Mouse (Mus musculus) lung, embryonic 15.5 days (tissue): ENCODE results near the gene Tmem206. TPM values are rescaled to one million over a fixed set of nuclear protein-coding genes. Genes with fewer than 3 reads are reported as not detected.

Experiments
- ATAC-seq: fragments of 200-750 bp; cut with Nextera tagmentation; 2 replicates; pipeline ENCODE4 v1.8.0; 2017; ENCODE audit warnings: moderate number of reproducible peaks, borderline replicate concordance; ENCODE audit not compliant: low FRiP score, low TSS enrichment; ENCODE audit errors: extremely low read depth
- H3K27ac ChIP-seq: fragments of 300-500 bp; sonication (generic); 2 replicates; pipeline ENCODE4 v1.5.1; 2015; ENCODE audit warnings: moderate library complexity, mild to moderate bottlenecking, inconsistent platforms
- H3K27me3 ChIP-seq: fragments of 300-500 bp; sonication (generic); 2 replicates; pipeline ENCODE4 v1.6.1; 2015; ENCODE audit warnings: inconsistent platforms
- H3K36me3 ChIP-seq: fragments of 300-500 bp; sonication (generic); 2 replicates; pipeline ENCODE4 v1.6.1; 2015; ENCODE audit warnings: inconsistent platforms
- H3K4me1 ChIP-seq: fragments of 300-500 bp; sonication (generic); 2 replicates; pipeline ENCODE4 v1.6.1; 2015; ENCODE audit warnings: inconsistent platforms
- H3K4me2 ChIP-seq: fragments of 300-500 bp; sonication (generic); 2 replicates; pipeline ENCODE4 v1.6.1; 2015; ENCODE audit warnings: inconsistent platforms, mild to moderate bottlenecking, moderate library complexity
- H3K4me3 ChIP-seq: fragments of 300-500 bp; sonication (generic); 2 replicates; pipeline ENCODE4 v1.5.1; 2015; ENCODE audit warnings: mild to moderate bottlenecking, inconsistent platforms
- H3K9ac ChIP-seq: fragments of 300-500 bp; sonication (generic); 2 replicates; pipeline ENCODE4 v1.6.1; 2015; ENCODE audit warnings: inconsistent platforms
- H3K9me3 ChIP-seq: fragments of 300-500 bp; sonication (generic); 2 replicates; pipeline ENCODE4 v1.6.1; 2016; ENCODE audit warnings: inconsistent platforms
- WGBS: fragments of 180-500 bp; shearing (Covaris S2); methylation state at CpG from one replicate; pipeline ENCODE4 v1.1.7; 2015; 5-methylcytosine and 5-hydroxymethylcytosine counted together
- polyA plus RNA-seq: library from polyadenylated mRNA; unstranded; fragments of >200 nt; fragmentation: Nextera tagmentation; extraction: Ambion mirVana; gene quantifications from 2 replicates; pipeline ENCODE4 v1.2.1, GENCODE M21; 2015

Gene Tmem206
- polyA plus RNA-seq, 1 experiment from 2014 or later = 22.7 TPM

DNA sequence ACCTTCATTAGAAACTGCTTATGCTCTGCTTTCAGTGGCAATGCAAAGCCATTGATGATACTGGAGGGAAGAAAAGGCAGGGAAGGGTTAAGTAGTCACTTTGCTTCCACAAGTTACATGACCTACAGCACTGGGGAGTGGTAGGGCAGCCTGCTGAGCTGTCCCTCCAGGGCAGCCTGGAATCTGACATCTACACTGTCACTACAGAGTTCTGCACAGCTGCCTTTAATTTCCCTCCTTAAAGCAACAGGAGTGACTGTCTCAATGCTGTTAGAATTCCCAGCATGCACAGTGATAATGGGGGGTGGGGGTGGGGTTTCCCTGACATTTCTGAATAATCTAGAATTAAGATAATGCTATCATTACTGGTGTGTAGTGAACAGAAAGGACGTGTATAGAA is 31.2 kb downstream of the Tmem206 start:
- no peak overlapping the region for H3K27ac ChIP-seq
- no peak for ATAC-seq
- H3K4me3 ChIP-seq = no peak overlapping the region
- H3K36me3 ChIP-seq = peaks cover 74% of the 10 kb centered on the region
- H3K9ac ChIP-seq = no peak overlapping the region
- H3K4me1 ChIP-seq = no peaks in the 10 kb centered on the region
- H3K27me3 ChIP-seq = no peaks in the 10 kb centered on the region
- WGBS = 66% methylated on average over 1 of the region's 1 CpGs
- H3K9me3 ChIP-seq = no peaks in the 10 kb centered on the region
- H3K4me2 ChIP-seq = no peak overlapping the region

DNA sequence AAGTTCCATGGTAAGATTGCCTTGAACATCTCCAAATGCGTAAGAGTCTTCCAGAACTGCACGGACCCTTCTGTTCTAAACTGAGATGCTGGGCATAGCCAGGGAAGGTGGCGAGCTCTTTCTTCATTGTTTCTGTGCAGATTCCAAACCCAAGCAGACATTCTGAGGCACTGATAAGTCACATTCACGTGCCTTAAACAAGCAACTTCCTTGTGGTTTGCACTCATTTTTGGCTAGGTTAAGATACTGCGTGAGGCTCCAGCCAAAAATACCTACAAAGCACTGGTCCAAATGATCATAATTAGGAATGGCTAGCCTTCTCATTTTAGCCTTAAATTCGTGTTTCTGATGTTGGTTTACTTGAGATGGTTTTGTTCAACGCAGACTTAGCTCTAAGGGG is 33.8 kb downstream of the Tmem206 start:
- Histone ChIP-seq H3K4me2 (no peak overlapping the region), H3K9ac (no peak overlapping the region), H3K4me3 (no peak overlapping the region), H3K4me1 (no peaks in the 10 kb centered on the region), H3K36me3 (peaks cover 58% of the 10 kb centered on the region), H3K27ac (no peak overlapping the region), H3K9me3 (no peaks in the 10 kb centered on the region), H3K27me3 (no peaks in the 10 kb centered on the region)
- no peak for ATAC-seq
- 79% methylated on average over 7 of the region's 7 CpGs for WGBS

DNA sequence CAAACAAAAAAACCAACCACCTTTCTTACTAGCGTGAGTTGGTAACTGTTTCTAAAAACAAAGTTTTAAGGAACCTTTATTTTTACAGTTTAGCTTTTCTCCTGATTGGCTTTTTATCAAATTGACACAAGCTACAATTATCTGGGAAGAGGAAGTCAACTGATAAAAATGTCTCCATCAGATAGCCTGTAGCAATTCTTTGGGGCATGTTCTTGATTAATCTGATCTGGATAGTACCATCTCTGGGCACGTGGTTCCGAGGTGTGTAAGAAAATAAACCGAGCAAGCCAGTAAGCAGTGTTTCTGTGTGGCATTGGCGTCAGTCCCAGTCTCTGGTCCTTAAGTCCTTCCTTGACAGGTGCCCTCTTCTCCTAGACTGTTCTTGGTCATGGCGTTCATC is 36.7 kb downstream of the Tmem206 start:
- no peak overlapping the region for H3K27ac ChIP-seq
- WGBS = 83% methylated on average over 6 of the region's 6 CpGs
- H3K4me3 ChIP-seq = no peak overlapping the region
- H3K4me2 ChIP-seq = no peak overlapping the region
- no peak for ATAC-seq
- H3K9ac ChIP-seq = no peak overlapping the region
- H3K36me3 ChIP-seq = peaks cover 36% of the 10 kb centered on the region
- H3K4me1 ChIP-seq = no peaks in the 10 kb centered on the region
- H3K27me3 ChIP-seq = no peaks in the 10 kb centered on the region
- H3K9me3 ChIP-seq = no peaks in the 10 kb centered on the region

DNA sequence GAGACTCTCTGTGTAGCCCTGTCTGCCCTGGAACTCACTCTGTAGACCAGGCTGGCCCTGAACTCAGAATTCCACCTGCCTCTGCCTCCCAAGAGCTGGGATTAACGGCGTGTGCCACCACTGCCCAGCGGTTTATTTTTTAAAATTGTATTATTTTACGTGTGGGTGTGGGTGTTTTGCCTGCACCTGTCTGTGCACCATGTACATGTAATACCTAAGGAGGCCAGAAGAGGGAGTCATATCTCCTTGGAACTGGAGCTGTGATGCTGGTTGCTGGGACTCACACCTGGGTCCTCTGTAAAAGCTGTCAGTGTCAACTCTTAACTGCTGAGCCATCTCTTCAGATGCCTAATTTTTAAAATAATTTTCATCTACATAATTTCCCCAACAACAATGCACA is 38.8 kb downstream of the Tmem206 start:
- Histone ChIP-seq H3K36me3 (peaks cover 19% of the 10 kb centered on the region; the same call in 1 of the 2 replicates), H3K4me3 (no peak overlapping the region), H3K9me3 (no peaks in the 10 kb centered on the region), H3K27me3 (no peaks in the 10 kb centered on the region), H3K27ac (no peak overlapping the region), H3K9ac (no peak overlapping the region), H3K4me1 (no peaks in the 10 kb centered on the region), H3K4me2 (no peak overlapping the region)
- WGBS = 74% methylated on average over 4 of the region's 4 CpGs
- no peak for ATAC-seq

DNA sequence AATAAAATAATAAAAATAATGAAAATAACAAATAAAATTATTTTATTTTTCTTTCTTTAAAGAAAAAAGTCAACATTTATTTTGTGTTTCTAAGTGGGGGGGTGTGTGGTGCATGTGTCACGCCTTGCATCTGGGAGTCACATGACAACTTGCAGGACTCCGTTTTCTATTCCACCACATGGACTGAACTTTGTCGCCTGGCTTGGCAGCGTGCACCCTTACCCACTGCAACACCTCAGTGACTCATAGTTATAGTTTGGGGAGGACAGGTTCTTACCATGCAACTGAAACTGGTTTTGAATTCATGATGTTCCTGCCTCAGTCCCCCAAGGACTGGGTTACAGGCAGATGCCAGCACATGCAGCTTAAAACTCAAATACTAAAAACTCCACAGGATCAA is 42.5 kb downstream of the Tmem206 start:
- Histone ChIP-seq H3K27ac (no peak overlapping the region), H3K36me3 (peaks cover 13% of the 10 kb centered on the region; the same call in 1 of the 2 replicates), H3K27me3 (no peaks in the 10 kb centered on the region), H3K9me3 (no peaks in the 10 kb centered on the region), H3K4me2 (no peak overlapping the region), H3K4me3 (no peak overlapping the region), H3K9ac (no peak overlapping the region), H3K4me1 (no peaks in the 10 kb centered on the region)
- WGBS = 79% methylated on average over 4 of the region's 4 CpGs
- ATAC-seq = no peak

DNA sequence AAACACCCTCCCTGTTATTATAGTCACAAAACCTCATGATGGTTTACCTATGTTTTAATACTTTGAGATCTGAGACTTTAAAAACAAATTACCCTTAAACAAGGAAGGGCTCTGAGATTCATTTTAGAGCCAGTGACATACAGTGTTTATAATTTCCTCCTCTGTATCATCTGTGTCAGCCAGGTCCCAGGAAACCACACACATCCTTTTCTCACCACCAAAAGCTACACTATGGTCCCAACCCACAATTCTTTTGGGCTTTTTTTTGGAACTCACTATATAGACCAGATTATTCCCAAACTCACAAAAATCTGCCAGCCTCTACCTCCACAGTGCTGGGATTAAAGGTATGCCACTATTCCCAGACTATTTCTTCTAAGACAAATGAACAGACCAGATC is 43.4 kb downstream of the Tmem206 start:
- Histone ChIP-seq H3K4me2 (no peak overlapping the region), H3K9ac (no peak overlapping the region), H3K27ac (no peak overlapping the region), H3K27me3 (no peaks in the 10 kb centered on the region), H3K36me3 (peaks cover 11% of the 10 kb centered on the region; the same call in 1 of the 2 replicates), H3K9me3 (no peaks in the 10 kb centered on the region), H3K4me1 (no peaks in the 10 kb centered on the region), H3K4me3 (no peak overlapping the region)
- no peak for ATAC-seq

DNA sequence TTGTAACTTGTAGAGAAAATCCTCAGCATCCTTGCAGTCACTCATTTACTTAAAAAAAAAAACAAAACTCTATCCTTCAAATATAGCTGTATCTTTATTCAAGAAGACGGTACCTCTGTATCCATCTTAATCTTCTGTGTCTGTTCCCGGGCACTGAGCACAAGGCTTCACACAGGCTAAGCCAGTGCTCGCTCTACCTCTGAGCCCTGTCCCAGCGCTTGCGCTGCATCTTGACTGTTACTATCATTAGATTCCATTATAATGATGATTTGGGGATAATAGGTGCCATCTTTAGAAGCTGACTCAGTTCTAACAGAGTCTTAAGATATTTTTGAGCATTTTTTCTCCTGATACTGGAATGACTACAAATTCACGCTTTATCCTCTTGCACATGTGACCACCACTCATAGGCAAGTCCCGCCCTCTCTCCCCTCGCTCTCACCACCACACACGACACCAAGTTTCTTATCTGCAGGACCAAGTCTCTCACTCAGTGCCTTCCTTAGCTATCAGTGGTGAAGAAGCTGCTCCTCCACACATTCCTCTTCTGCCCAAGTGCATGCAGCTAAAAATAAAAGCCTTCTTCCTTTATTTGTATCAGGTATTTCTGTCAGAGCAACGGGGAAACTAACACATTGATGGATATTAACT is 49.4 kb downstream of the Tmem206 start:
- Histone ChIP-seq H3K9me3 (no peaks in the 10 kb centered on the region), H3K9ac (no peak overlapping the region), H3K4me3 (no peak overlapping the region), H3K36me3 (peaks cover 9% of the 10 kb centered on the region; the same call in 1 of the 2 replicates), H3K4me2 (no peak overlapping the region), H3K4me1 (no peaks in the 10 kb centered on the region), H3K27me3 (no peaks in the 10 kb centered on the region), H3K27ac (no peak overlapping the region)
- no peak for ATAC-seq
- 79% methylated on average over 10 of the region's 10 CpGs for WGBS

DNA sequence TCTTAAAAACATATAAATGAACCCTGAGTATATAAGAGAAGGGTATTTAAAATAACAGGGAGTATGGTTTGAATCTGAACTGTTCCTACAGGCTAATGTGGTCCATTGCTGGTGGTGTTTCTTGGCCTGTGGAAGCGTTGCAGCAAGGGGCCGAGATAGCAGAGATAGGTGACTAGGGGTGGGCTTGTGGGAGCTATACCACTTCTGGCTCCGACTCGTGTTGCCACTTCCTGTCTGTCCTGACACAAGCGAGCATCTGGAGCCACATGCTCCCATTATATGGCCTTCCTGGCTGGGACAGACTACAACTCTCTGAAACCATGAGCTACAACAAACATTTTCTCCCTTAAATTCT is 49.9 kb downstream of the Tmem206 start:
- H3K9ac ChIP-seq = no peak overlapping the region
- 75% methylated on average over 5 of the region's 5 CpGs for WGBS
- no peak overlapping the region for H3K4me3 ChIP-seq
- H3K36me3 ChIP-seq = peaks cover 8% of the 10 kb centered on the region; the same call in 1 of the 2 replicates
- H3K27me3 ChIP-seq = no peaks in the 10 kb centered on the region
- H3K4me1 ChIP-seq = no peaks in the 10 kb centered on the region
- no peak overlapping the region for H3K27ac ChIP-seq
- no peak overlapping the region for H3K4me2 ChIP-seq
- ATAC-seq = no peak
- H3K9me3 ChIP-seq = no peaks in the 10 kb centered on the region

DNA sequence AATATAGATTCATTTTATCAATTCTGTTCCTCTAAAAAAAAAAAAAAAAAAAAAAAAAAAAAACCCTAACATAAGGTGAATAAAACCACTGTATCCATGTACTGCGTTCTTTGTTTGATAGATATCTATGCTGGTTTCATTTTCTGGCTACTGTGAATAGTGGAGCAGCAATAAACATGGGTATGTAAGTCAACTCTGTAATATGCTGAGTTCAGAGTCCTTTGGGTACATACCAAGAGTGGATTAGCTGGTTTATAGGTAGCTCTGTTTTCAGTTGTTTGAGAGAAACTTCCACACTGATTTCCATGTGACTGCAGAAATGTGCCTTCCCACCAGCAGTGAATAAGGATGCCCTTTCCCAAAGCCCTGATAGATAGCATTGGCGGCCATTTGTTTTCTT is 52.4 kb downstream of the Tmem206 start:
- H3K9me3 ChIP-seq = no peaks in the 10 kb centered on the region
- WGBS = 94% methylated on average over 2 of the region's 2 CpGs
- no peak overlapping the region for H3K9ac ChIP-seq
- ATAC-seq = no peak
- no peak overlapping the region for H3K4me2 ChIP-seq
- H3K4me1 ChIP-seq = no peaks in the 10 kb centered on the region
- no peak overlapping the region for H3K4me3 ChIP-seq
- H3K27ac ChIP-seq = no peak overlapping the region
- H3K36me3 ChIP-seq = no peaks in the 10 kb centered on the region
- no peaks in the 10 kb centered on the region for H3K27me3 ChIP-seq

DNA sequence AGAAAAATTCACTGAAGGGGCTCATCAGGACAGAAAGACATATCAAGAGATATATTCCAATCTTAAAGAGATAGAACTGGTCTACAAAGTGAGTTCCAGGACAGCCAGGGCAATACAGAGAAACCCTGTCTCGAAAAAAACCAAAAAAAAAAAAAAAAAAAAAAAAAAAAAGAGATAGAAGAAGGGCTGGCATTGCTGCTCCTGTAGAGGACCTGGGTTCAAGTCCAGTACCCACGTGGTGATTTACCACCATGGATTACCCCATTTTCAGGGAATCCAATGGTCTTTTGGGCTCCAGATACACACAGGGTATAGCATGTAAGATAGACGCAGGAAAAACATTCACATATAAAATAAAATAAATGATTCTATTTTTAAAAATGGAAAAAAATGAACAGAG is 55.1 kb downstream of the Tmem206 start:
- Histone ChIP-seq H3K4me3 (no peak overlapping the region), H3K27ac (no peak overlapping the region), H3K36me3 (no peaks in the 10 kb centered on the region), H3K4me1 (no peaks in the 10 kb centered on the region), H3K4me2 (no peak overlapping the region), H3K9ac (no peak overlapping the region), H3K27me3 (no peaks in the 10 kb centered on the region), H3K9me3 (no peaks in the 10 kb centered on the region)
- WGBS = 93% methylated on average over 3 of the region's 3 CpGs
- no peak for ATAC-seq

DNA sequence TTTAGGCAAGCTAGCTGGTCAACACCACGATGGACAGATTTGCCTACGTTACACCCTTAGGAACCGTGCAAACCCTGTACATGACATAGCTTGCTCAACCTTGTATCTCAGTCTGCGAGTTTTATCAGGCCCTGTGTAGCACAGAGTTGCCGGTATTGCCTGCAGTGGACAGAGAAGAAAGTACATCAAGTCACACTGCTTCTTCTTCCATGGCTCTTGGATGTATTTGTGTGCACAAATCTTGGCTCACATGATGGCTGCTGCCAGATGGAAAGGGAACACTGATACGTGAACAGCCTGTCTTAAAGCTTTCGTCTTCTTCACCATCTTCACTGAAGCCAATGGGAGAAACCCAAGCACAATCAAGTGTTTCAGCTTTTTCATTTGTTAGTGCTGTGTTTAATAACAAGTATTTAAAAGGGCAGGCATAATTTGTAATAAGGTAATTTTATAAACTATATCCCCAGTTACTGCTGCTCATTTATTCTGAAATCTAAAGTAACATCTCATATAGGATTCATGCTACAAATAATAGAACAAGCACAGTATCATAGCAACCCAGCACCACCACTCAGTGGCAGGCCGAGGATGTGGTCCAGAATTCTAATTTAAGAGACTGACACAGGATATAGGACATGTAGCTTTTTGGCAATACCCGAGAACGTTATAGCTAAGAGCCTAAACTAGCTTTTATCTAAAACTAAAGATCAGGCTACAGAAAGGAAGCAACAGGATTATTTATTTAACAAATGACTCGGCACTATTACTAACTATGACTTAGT is 56.4 kb downstream of the Tmem206 start:
- 80% methylated on average over 11 of the region's 11 CpGs for WGBS
- Histone ChIP-seq H3K4me3 (no peak overlapping the region), H3K27ac (no peak overlapping the region)

DNA sequence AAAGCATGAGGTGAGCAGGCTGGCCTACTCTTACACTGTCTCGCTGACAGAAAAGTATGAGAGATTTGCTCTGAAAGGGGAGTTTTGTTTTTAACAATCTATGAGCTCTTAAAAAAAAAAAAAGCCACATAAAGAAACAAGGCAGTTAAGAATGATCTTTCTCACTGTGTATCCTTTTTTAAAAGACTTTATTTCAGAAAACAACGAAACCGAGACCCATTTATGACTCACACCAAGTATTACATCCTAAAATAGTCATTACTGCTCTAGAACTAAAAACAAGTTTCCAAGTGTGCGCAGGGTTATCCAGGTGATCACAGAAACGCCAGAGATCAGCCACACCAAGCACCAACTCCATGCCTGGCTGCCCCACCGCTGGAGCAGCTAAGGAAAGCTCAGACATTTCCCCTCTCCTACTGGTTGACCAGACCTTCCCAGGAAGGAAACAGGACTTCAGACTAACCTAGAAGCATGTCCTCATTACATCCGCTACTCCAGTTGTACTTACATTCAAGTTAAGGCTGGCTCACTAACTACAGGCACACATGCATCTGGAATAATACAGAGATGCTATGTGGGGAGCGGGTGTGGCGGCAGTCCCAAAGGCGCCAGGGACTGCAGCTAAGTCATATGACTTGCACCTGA is 59.2 kb downstream of the Tmem206 start:
- Histone ChIP-seq H3K9ac (no peak overlapping the region), H3K27ac (no peak overlapping the region), H3K36me3 (no peaks in the 10 kb centered on the region), H3K4me1 (no peaks in the 10 kb centered on the region), H3K4me3 (no peak overlapping the region), H3K4me2 (no peak overlapping the region), H3K9me3 (no peaks in the 10 kb centered on the region), H3K27me3 (no peaks in the 10 kb centered on the region)
- 94% methylated on average over 10 of the region's 10 CpGs for WGBS
- ATAC-seq = no peak

More for the DNA sequence above, 56.4 kb downstream of the Tmem206 start:
- ATAC-seq = no peak
- Histone ChIP-seq H3K4me1 (no peaks in the 10 kb centered on the region), H3K27me3 (no peaks in the 10 kb centered on the region), H3K36me3 (no peaks in the 10 kb centered on the region), H3K9ac (no peak overlapping the region), H3K4me2 (no peak overlapping the region), H3K9me3 (no peaks in the 10 kb centered on the region)
